Mouse (Mus musculus) thymus, postnatal 14 days (tissue): Measurements from ENCODE around the gene Irgc1.
"Not testable (repeated sequence)": the region's sequence is repeated elsewhere in the genome, so short reads cannot be mapped to it uniquely, and the experiment has no call there.

Experiments used
- DNase-seq: peaks from one replicate; pipeline ENCODE4 v3.0.0; 2021

Gene Irgc1

GRCm38 (mm10) chr7:24451855-24452311, at the start of gene Irgc1:
Irgc1 (minus strand) TSS chr7:24452297.
- DNase-seq: no peak

- peak; percentile 69 for DNase-seq
These were observed 49.4 kb upstream of the Irgc1 start for GRCm38 (mm10) chr7:24501492-24501891.

- DNase-seq: peak; percentile 65
These were observed 48.8 kb upstream of the Irgc1 start for GRCm38 (mm10) chr7:24500929-24501328.

- peak; percentile 24 for DNase-seq
These were observed 47.9 kb upstream of the Irgc1 start for GRCm38 (mm10) chr7:24499856-24500577.

- no peak for DNase-seq
These were observed 36.2 kb upstream of the Irgc1 start for GRCm38 (mm10) chr7:24488303-24488702.

- DNase-seq: no peak
These were observed 35.3 kb upstream of the Irgc1 start for GRCm38 (mm10) chr7:24487403-24487802.

- no peak for DNase-seq
These were observed 34.6 kb upstream of the Irgc1 start for GRCm38 (mm10) chr7:24486654-24487130.

- no peak for DNase-seq
These were observed 33.4 kb upstream of the Irgc1 start for GRCm38 (mm10) chr7:24485481-24485880.

GRCm38 (mm10) chr7:24483291-24483690, 31.2 kb upstream of the Irgc1 start:
- DNase-seq: not testable (repeated sequence)

- DNase-seq: no peak
These were observed 30.3 kb upstream of the Irgc1 start for GRCm38 (mm10) chr7:24482208-24483020.

GRCm38 (mm10) chr7:24481474-24482207, 29.5 kb upstream of the Irgc1 start, which contains the start of gene Cadm4:
Cadm4 (plus strand) TSS chr7:24482023.
- DNase-seq: peak; percentile 92

GRCm38 (mm10) chr7:24480986-24481473, 28.9 kb upstream of the Irgc1 start:
- no peak for DNase-seq

- no peak for DNase-seq
These were observed 28.2 kb upstream of the Irgc1 start for GRCm38 (mm10) chr7:24480121-24480941.

GRCm38 (mm10) chr7:24479685-24480084, 27.6 kb upstream of the Irgc1 start:
- DNase-seq: no peak

GRCm38 (mm10) chr7:24478911-24479310, 26.8 kb upstream of the Irgc1 start:
- DNase-seq: no peak

GRCm38 (mm10) chr7:24476856-24477255, 24.8 kb upstream of the Irgc1 start:
- DNase-seq: no peak

- no peak for DNase-seq
These were observed 24.2 kb upstream of the Irgc1 start for GRCm38 (mm10) chr7:24476338-24476737.

- DNase-seq: no peak
These were observed 22.9 kb upstream of the Irgc1 start for GRCm38 (mm10) chr7:24474811-24475506.

GRCm38 (mm10) chr7:24473913-24474529, 21.9 kb upstream of the Irgc1 start:
- peak; percentile 69 for DNase-seq

- DNase-seq: peak; percentile 53
These were observed 20.8 kb upstream of the Irgc1 start for GRCm38 (mm10) chr7:24472937-24473336.

GRCm38 (mm10) chr7:24472442-24472841, 20.3 kb upstream of the Irgc1 start:
- DNase-seq: no peak
